Mouse (Mus musculus): ENCODE measurements at regions not wholly inside any gene's neighbourhood (a gene's known extent, or its start where the extent isn't known, plus 50 kb on each side); places are given as distances from the start of the nearest gene placed in this dataset.

DNA sequence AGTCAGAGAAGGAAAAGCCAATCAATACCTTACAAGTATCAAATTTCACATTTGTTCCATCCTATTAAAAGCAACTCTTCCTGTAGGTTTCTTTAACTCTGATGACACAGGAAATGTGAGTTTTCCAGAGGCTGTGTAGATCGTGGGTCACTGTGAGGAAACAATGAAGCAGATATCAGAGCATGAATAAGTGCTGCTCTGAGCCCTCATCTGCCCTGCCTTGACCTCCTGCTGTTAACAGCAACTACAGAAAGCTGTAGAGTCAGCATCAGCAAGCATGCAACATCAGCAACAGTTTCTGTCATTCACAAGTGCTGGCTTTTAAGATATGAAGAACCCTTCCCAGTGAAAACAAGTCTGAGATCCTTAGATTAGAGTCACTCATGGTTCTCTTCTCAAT lies 176.2 kb upstream of the A1bg start:
- 30% methylated on average over 1 of the region's 1 CpGs for WGBS
- no peak overlapping the region for H3K27ac ChIP-seq
- H3K4me2 ChIP-seq (replicated peaks) = no peak overlapping the region
- H3K4me1 ChIP-seq = peaks cover 5% of the 10 kb centered on the region
- no peak for ATAC-seq (ENCODE audit: low FRiP score)
- no peaks in the 10 kb centered on the region for H3K27me3 ChIP-seq
- no peaks in the 10 kb centered on the region for H3K9me3 ChIP-seq (replicated peaks)
- H3K4me3 ChIP-seq = no peak overlapping the region
- H3K9ac ChIP-seq = no peak overlapping the region
- H3K36me3 ChIP-seq = no peaks in the 10 kb centered on the region

DNA sequence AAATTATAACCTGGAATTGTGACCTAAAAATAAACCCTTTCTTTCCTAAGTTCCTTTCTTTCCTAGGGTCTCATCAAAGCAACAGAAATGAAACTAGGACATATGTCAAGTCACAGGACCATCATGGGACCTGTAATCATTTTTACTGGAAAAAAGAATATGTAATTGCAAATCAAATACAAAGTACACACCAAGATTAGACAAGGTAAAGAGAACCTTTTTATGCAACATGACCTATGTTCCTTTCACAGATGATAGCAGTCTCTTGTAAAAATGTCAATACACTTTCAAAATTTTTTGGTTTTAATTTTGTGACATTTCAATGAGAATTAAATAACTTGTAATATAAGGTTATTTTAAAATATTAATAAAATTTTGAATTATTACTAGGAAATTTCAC lies 175.7 kb upstream of the A1bg start:
- H3K4me1 ChIP-seq = peaks cover 5% of the 10 kb centered on the region
- H3K9ac ChIP-seq = no peak overlapping the region
- no peak overlapping the region for H3K4me2 ChIP-seq (replicated peaks)
- no peak overlapping the region for H3K27ac ChIP-seq
- no peaks in the 10 kb centered on the region for H3K36me3 ChIP-seq
- no peak overlapping the region for H3K4me3 ChIP-seq
- no peaks in the 10 kb centered on the region for H3K27me3 ChIP-seq
- no peaks in the 10 kb centered on the region for H3K9me3 ChIP-seq (replicated peaks)
- no peak for ATAC-seq (ENCODE audit: low FRiP score)

DNA sequence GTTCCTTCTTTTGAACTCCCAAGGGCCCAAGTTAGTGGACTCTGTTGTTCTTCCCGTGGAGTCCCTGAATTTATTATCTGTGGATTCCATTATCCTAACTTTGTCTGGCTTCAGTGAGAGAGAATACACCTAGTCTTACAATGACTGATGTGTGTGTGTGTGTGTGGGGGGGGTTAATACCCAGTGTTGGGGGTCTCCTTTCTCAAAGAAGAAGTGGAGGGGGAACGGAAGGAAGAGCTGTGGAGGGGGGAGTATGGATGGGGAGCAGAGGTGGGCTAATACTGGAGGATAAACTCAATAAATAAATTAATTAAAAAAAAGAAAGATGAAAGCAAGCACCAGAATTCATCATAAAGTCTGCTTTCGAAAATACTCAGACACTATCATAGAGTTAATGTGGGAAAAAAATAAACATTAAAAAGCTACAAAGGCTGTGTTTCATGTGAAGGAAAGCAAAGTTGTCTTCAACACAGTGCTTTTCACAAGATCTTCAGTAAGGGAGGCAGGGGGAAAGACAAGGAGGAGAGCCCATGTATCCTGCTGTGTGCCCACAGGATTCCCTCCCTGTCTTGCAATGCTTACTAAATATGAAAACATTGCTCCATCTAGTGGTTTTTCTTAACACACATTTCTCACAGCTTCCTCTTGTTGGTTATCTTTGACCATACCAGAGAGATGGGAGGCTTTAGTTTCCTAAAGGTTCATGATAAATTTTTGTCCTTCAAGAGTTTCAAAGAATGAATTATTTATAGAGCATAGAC lies 173.4 kb upstream of the A1bg start:
- WGBS = 51% methylated on average over 3 of the region's 3 CpGs
- Histone ChIP-seq H3K9ac (no peak overlapping the region), H3K4me2 (replicated peaks) (no peak overlapping the region), H3K4me1 (no peaks in the 10 kb centered on the region), H3K9me3 (replicated peaks) (no peaks in the 10 kb centered on the region), H3K27ac (no peak overlapping the region), H3K4me3 (no peak overlapping the region), H3K27me3 (no peaks in the 10 kb centered on the region), H3K36me3 (no peaks in the 10 kb centered on the region)
- peak; percentile 67 for ATAC-seq (ENCODE audit: low FRiP score)

DNA sequence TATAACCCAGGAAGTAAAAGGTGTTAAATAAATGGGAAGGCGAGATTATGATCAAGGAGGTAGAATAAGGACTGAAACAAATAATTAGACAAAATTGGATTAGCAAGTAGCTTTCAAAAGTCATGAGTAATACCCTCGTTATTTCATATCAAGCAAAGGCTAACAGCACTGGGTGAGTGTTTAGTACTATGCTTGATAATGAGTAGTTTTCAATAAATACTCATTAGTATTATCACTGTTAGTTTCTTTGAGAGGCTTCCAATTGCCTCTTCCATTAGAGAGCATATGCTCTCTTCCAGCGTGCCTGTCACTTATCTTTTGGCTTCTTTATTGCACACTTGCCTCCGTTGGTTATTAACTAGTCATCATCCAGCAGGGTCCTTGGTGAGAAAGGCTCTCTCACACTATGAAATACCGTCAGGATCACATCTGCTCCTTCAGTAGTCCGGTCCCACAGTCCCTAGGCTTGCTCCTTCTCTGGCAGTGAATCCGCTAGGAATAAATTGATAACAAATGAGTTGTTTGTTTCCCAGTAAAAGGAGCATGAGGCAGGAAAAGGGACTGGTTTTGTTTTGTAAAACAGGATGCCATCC lies 132.3 kb upstream of the A1bg start:
- peak overlapping the region; percentile 24; the same call in 1 of the 2 replicates for H3K27ac ChIP-seq
- 0 out of 2 replicates have a peak, but pooled peaks cover 3% of the 10 kb centered on the region for H3K4me1 ChIP-seq
- 57% methylated on average over 7 of the region's 7 CpGs for WGBS
- no peak overlapping the region for H3K4me3 ChIP-seq
- H3K36me3 ChIP-seq = no peaks in the 10 kb centered on the region
- H3K9me3 ChIP-seq (replicated peaks) = no peaks in the 10 kb centered on the region
- H3K4me2 ChIP-seq (replicated peaks) = no peak overlapping the region
- H3K27me3 ChIP-seq = no peaks in the 10 kb centered on the region
- H3K9ac ChIP-seq = no peak overlapping the region
- ATAC-seq (ENCODE audit: low FRiP score) = peak; percentile 68; the same call in 1 of the 2 replicates

DNA sequence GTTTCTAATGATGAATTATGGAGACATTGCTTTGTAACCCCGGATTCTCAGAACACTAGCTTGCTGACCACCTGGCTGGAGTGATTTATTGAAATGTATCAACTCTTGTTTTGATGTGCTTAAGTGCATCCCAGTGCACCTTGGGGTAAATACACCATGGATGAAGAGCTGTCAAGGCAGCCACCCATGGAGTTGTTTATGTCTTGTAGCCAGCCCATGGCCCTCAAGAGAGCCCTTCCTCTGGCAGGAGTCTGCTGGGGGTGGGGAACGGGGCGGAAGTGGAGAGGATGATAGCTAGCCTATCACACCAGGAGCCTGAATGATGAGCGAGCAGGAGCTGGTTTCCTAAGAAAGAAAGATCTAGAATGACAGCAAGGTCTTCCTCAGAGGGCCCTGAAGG lies 128.6 kb upstream of the A1bg start:
- H3K4me1 ChIP-seq = 0 out of 2 replicates have a peak, but pooled peaks cover 3% of the 10 kb centered on the region
- ATAC-seq (ENCODE audit: low FRiP score) = no peak
- WGBS = 53% methylated on average over 4 of the region's 4 CpGs
- no peak overlapping the region for H3K4me3 ChIP-seq
- H3K9me3 ChIP-seq (replicated peaks) = no peaks in the 10 kb centered on the region
- H3K36me3 ChIP-seq = no peaks in the 10 kb centered on the region
- no peaks in the 10 kb centered on the region for H3K27me3 ChIP-seq
- H3K4me2 ChIP-seq (replicated peaks) = no peak overlapping the region
- H3K9ac ChIP-seq = no peak overlapping the region
- H3K27ac ChIP-seq = no peak overlapping the region

DNA sequence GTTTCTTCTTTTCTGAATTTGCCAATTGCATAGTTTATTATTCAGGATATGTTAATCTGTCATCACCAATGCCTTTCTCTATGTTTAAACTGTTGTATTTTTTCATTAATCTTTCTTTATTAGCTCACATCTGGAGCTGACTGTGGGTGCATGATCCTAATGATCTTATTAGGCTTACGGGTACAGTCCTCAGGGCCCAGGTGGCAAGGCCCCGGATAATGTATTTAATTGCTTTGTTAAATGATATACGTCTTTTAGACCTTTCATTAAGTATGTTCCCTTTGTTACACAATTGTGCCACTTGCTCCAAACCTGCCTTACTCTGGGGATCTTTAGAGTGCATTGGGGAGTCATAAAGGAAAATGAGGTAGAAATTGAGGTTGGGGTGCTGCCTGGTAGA lies 86.7 kb upstream of the A1bg start:
- Histone ChIP-seq H3K9ac (no peak overlapping the region), H3K27ac (no peak overlapping the region), H3K4me2 (replicated peaks) (no peak overlapping the region), H3K4me1 (no peaks in the 10 kb centered on the region), H3K36me3 (no peaks in the 10 kb centered on the region), H3K4me3 (no peak overlapping the region), H3K27me3 (no peaks in the 10 kb centered on the region), H3K9me3 (replicated peaks) (no peaks in the 10 kb centered on the region)
- WGBS = 66% methylated on average over 3 of the region's 3 CpGs
- no peak for ATAC-seq (ENCODE audit: low FRiP score)

DNA sequence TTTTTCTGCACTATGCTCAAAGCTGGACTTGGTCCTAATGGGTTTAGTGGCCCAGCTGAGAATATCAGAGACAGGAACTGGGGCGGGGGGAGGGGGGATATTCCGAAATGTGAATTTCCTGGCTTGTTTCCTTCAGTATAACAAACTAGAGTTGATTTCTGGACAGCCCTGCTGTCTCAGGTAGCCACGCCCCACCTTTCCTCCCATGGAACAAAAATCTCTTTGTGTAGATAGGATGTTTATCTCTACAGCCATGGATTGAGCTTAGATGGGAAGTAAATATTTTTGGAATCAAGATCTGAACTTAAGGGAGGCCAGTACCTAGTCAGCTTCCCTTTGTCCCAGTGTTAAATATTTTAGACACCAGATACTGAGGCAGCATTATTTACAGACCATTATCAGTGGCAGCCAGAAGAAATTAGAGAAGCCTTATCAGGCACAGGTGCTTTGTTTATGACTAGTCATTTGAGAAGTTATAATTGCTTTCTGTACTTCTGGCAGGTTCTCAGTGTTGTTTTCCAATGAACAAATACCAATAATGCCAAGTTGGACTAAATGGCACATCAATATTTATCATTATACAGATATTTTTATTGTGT lies 84.7 kb upstream of the A1bg start:
- WGBS = 87% methylated on average over 3 of the region's 3 CpGs
- no peak overlapping the region for H3K27ac ChIP-seq
- no peak overlapping the region for H3K4me2 ChIP-seq (replicated peaks)
- H3K36me3 ChIP-seq = no peaks in the 10 kb centered on the region
- no peaks in the 10 kb centered on the region for H3K4me1 ChIP-seq
- no peak overlapping the region for H3K9ac ChIP-seq
- H3K4me3 ChIP-seq = no peak overlapping the region
- no peak for ATAC-seq (ENCODE audit: low FRiP score)
- no peaks in the 10 kb centered on the region for H3K27me3 ChIP-seq
- H3K9me3 ChIP-seq (replicated peaks) = no peaks in the 10 kb centered on the region

DNA sequence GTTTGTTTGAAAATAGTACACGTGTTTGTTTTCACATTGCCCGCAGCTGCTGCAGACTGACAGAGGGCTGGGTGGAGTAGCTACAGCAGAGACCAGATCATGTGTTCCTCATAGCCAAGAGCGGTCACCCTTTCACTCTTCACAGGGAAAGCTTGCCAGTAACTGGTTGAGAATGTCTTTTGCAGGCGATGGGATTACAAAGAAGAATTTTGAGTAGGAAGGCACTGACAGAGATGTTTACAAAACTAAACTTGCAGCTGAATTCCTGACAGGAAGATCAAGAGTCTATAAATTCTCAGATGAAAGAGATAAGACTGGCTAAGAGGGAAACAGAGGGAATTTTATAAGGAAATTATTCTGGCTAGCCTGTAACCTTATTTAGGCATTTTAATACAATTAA lies 83.8 kb upstream of the A1bg start:
- H3K4me1 ChIP-seq = no peaks in the 10 kb centered on the region
- H3K27me3 ChIP-seq = no peaks in the 10 kb centered on the region
- no peaks in the 10 kb centered on the region for H3K36me3 ChIP-seq
- H3K4me2 ChIP-seq (replicated peaks) = no peak overlapping the region
- H3K9me3 ChIP-seq (replicated peaks) = no peaks in the 10 kb centered on the region
- H3K4me3 ChIP-seq = no peak overlapping the region
- no peak overlapping the region for H3K27ac ChIP-seq
- no peak overlapping the region for H3K9ac ChIP-seq
- ATAC-seq (ENCODE audit: low FRiP score) = no peak
- 78% methylated on average over 4 of the region's 4 CpGs for WGBS

DNA sequence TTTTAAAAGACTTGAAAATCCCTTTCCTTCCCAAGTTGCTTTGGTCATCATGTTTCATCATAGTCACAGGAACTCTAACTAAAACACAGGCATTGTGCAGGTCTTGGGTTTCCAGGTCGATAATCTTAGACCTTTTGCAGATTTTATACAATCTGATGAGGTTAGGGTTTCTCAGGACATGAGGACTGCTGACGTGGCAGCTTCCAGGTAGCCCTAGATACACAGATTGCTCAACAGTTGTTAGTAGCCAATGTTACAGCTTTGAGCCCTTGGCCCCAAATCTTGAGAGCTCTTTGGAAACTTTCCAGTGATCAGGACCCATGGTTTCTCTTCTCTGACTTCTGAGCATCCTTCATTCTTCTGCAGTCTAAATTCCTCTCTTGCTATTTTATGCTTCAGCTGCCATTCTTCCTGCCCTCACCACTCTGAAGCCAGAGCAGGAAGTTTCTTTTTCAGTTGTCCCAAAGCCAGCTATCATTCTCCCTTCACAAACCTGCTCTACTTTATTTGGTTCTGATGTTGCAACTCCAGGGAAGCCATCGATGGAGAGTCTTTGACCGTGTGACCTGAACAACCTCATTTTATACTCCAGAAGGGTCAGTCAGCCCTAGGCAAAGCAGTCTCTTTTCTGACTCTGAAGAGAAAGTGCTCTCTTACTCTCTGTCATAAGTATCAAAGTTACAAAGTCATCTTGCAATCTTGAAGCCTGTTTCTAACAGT lies 71.3 kb upstream of the A1bg start:
- no peaks in the 10 kb centered on the region for H3K4me1 ChIP-seq
- 85% methylated on average over 4 of the region's 4 CpGs for WGBS
- no peak overlapping the region for H3K4me2 ChIP-seq (replicated peaks)
- no peaks in the 10 kb centered on the region for H3K27me3 ChIP-seq
- H3K9me3 ChIP-seq (replicated peaks) = no peaks in the 10 kb centered on the region
- no peaks in the 10 kb centered on the region for H3K36me3 ChIP-seq
- no peak overlapping the region for H3K27ac ChIP-seq
- no peak overlapping the region for H3K9ac ChIP-seq
- H3K4me3 ChIP-seq = no peak overlapping the region
- no peak for ATAC-seq (ENCODE audit: low FRiP score)

DNA sequence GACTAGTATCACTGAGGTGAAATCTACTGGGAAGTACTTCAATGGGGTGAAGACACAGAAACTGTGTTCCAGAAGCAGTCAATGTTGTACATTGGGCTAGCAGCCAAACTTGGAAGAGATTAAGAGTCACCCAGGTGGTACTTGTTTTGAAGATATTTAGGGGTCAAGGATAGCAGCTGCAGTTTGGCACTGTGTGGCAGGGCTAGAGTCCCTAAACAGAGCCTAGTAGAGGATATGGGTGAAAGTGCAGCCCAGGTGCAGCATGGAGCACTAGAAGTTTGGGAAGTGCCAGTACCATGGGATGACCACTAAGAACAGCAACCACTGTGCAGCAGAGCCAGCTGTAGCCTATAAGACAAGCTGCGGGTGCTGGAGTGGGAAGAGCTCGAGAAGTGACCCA lies 70.6 kb upstream of the A1bg start:
- no peaks in the 10 kb centered on the region for H3K27me3 ChIP-seq
- no peaks in the 10 kb centered on the region for H3K36me3 ChIP-seq
- no peaks in the 10 kb centered on the region for H3K4me1 ChIP-seq
- no peak overlapping the region for H3K4me3 ChIP-seq
- H3K9me3 ChIP-seq (replicated peaks) = no peaks in the 10 kb centered on the region
- 89% methylated on average over 2 of the region's 2 CpGs for WGBS
- no peak overlapping the region for H3K4me2 ChIP-seq (replicated peaks)
- ATAC-seq (ENCODE audit: low FRiP score) = no peak
- H3K27ac ChIP-seq = no peak overlapping the region
- no peak overlapping the region for H3K9ac ChIP-seq

DNA sequence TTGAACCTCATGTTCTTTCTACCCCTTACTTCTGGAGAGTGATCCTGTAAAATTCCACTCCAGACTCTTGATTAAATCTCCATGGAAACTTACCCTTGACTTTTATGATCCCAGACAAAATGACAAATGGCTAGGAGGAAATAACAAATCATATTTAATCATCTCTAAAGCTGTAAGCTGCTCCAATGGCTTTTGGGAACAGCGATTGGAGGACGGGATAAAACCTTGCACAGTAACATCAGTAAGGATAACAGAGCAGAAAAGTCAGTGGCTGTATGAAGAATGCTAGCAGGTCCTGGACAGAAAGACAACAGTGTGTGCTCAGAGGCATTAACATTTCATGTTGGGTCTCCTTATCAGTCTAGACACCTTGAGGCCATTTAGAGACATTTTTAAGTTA lies 59.8 kb upstream of the A1bg start:
- WGBS = 82% methylated on average over 2 of the region's 2 CpGs
- no peaks in the 10 kb centered on the region for H3K9me3 ChIP-seq (replicated peaks)
- no peak overlapping the region for H3K27ac ChIP-seq
- no peak overlapping the region for H3K4me2 ChIP-seq (replicated peaks)
- no peak overlapping the region for H3K9ac ChIP-seq
- H3K4me3 ChIP-seq = no peak overlapping the region
- no peaks in the 10 kb centered on the region for H3K36me3 ChIP-seq
- H3K27me3 ChIP-seq = no peaks in the 10 kb centered on the region
- no peaks in the 10 kb centered on the region for H3K4me1 ChIP-seq
- no peak for ATAC-seq (ENCODE audit: low FRiP score)
